Mouse (Mus musculus) intestine, embryonic 16.5 days (tissue): Measurements from ENCODE around the gene Tesk2. TPM values are rescaled to one million over a fixed set of nuclear protein-coding genes. Genes with fewer than 3 reads are reported as not detected.

Experiments
- ATAC-seq: fragments of 200-750 bp; cut with Nextera tagmentation; 2 replicates; pipeline ENCODE4 v1.8.0; 2017; ENCODE audit warnings: moderate TSS enrichment, moderate library complexity
- H3K27ac ChIP-seq: fragments of 300-500 bp; sonication (generic); 2 replicates; pipeline ENCODE4 v1.5.1; 2014; ENCODE audit warnings: mild to moderate bottlenecking, low read length
- H3K27me3 ChIP-seq: fragments of 300-500 bp; sonication (generic); replicated peaks from 2 replicates; pipeline ENCODE4 v1.6.1; 2014; ENCODE audit warnings: low read length, control low read depth, mixed read lengths; ENCODE audit not compliant: control insufficient read depth, insufficient read depth
- H3K36me3 ChIP-seq: fragments of 300-500 bp; sonication (generic); 2 replicates; pipeline ENCODE4 v1.6.1; 2014; ENCODE audit warnings: low read length, control low read depth; ENCODE audit not compliant: control insufficient read depth, insufficient read depth
- H3K4me1 ChIP-seq: fragments of 300-500 bp; sonication (generic); 2 replicates; pipeline ENCODE4 v1.6.1; 2014; ENCODE audit warnings: low read length, control low read depth, mixed read lengths; ENCODE audit not compliant: control insufficient read depth, insufficient read depth
- H3K4me2 ChIP-seq: fragments of 300-500 bp; sonication (generic); 2 replicates; pipeline ENCODE4 v1.6.1; 2014; ENCODE audit warnings: low read depth, low read length, control low read depth
- H3K4me3 ChIP-seq: fragments of 300-500 bp; sonication (generic); 2 replicates; pipeline ENCODE4 v1.5.1; 2014; ENCODE audit warnings: mild to moderate bottlenecking, low read length
- H3K9ac ChIP-seq: fragments of 300-500 bp; sonication (generic); 2 replicates; pipeline ENCODE4 v1.6.1; 2014; ENCODE audit warnings: low read depth, low read length
- H3K9me3 ChIP-seq: fragments of 300-500 bp; sonication (generic); 2 replicates; pipeline ENCODE4 v1.6.1; 2016; ENCODE audit warnings: low read length, control low read depth; ENCODE audit not compliant: control insufficient read depth
- WGBS: fragments of 180-500 bp; shearing (Covaris S2); extraction: QIAGEN DNeasy Blood & Tissue Kit; methylation state at CpG from one replicate; pipeline ENCODE4 v1.1.7; 2014; 5-methylcytosine and 5-hydroxymethylcytosine counted together
- polyA plus RNA-seq: library from polyadenylated mRNA; unstranded; fragments of >200 nt; fragmentation: Nextera tagmentation; extraction: Ambion mirVana; gene quantifications from 2 replicates; pipeline ENCODE4 v1.2.1, GENCODE M21; 2015

The Tesk2 gene
- polyA plus RNA-seq, 1 experiment from 2014 or later: 10.4 TPM

DNA sequence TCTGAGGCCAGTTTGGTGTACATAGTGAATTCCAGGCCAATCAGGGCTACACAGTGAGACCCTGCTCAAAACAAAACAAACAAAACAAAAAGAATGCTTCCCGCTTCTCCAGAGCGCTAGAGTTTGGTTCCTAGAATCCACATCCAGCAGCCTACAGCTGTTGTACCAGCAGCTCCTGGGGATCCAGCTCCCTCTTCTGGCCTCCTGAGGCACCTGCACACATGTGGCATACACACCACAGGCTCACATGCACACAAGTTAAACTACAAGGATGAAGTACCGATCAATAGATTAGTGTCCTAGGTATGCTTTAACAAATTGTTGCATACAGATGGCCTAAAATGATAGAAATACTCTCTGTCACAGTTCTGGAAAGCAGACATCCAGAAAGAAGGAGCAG, 123.6 kb downstream of the Tesk2 start:
- H3K36me3 ChIP-seq: no peaks in the 10 kb centered on the region
- H3K4me2 ChIP-seq: no peak overlapping the region
- H3K27me3 ChIP-seq: no peaks in the 10 kb centered on the region
- 94% methylated on average over 3 of the region's 3 CpGs for WGBS
- ATAC-seq: no peak
- H3K9ac ChIP-seq: no peak overlapping the region
- H3K4me3 ChIP-seq: no peak overlapping the region
- peaks cover 3% of the 10 kb centered on the region; the same call in 1 of the 2 replicates for H3K9me3 ChIP-seq
- no peak overlapping the region for H3K27ac ChIP-seq
- H3K4me1 ChIP-seq: no peaks in the 10 kb centered on the region

DNA sequence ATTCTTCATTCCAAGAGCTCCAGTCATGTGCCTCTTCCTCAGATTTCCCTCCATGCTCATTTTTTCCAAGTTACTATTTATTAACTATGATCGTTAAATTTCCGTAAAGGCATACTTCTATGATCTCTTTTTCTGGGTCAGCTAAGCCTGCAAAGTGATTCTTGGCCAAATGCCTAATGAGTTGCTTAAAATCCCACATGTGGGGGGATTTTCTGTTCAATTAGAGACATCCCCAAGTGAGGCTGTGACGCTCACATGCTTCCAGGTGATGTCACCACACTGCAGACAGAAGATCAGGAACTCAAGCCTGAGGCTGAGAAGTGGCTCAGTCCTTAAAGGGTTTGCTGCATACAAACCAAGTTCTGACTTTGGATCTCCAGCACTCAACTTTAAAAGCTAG, 129.2 kb downstream of the Tesk2 start:
- Histone ChIP-seq H3K36me3 (no peaks in the 10 kb centered on the region), H3K27ac (no peak overlapping the region), H3K9ac (no peak overlapping the region), H3K4me2 (no peak overlapping the region), H3K27me3 (no peaks in the 10 kb centered on the region), H3K4me1 (no peaks in the 10 kb centered on the region), H3K9me3 (no peaks in the 10 kb centered on the region), H3K4me3 (no peak overlapping the region)
- ATAC-seq: no peak
- WGBS: 79% methylated on average over 3 of the region's 3 CpGs

DNA sequence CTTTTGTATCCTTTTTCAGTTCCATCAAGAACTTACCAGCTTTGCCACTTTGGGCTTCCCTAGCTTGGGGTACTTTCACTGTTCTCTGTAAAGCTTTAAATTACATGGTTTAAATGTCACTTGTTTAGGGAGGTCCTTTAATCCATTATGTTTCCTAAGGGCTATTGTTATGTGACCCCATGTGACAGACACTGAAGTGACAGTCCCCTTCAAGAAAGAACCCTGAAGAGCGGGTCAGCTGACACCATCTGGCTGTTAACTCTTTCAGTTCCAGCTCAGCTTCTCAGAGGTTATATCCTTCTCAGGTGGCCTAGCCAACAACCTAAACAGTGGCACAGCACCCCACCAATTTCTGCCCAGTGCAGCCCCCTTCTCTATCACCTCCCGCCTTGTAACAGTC, 133.5 kb downstream of the Tesk2 start:
- 0 out of 2 replicates have a peak, but pooled peaks cover 2% of the 10 kb centered on the region for H3K4me1 ChIP-seq
- no peaks in the 10 kb centered on the region for H3K9me3 ChIP-seq
- H3K4me2 ChIP-seq: no peak overlapping the region
- no peak for ATAC-seq
- H3K27me3 ChIP-seq: no peaks in the 10 kb centered on the region
- 33% methylated on average over 2 of the region's 2 CpGs for WGBS
- no peak overlapping the region for H3K9ac ChIP-seq
- H3K27ac ChIP-seq: no peak overlapping the region
- H3K36me3 ChIP-seq: no peaks in the 10 kb centered on the region
- H3K4me3 ChIP-seq: no peak overlapping the region

Other genes with a start within 250 kb of the Tesk2 start
- 15.6 and 16.5 TPM in 2 replicates for gene Ipp, start 213.4 kb upstream of the Tesk2 start, polyA plus RNA-seq
- 27.4 and 27.5 TPM in 2 replicates for gene Tmem69, start 165.0 kb upstream of the Tesk2 start, polyA plus RNA-seq
- 29.7 and 31.3 TPM in 2 replicates for gene Gpbp1l1, start 163.3 kb upstream of the Tesk2 start, polyA plus RNA-seq
- 6.1 and 6.4 TPM in 2 replicates for gene Ccdc17, start 124.3 kb upstream of the Tesk2 start, polyA plus RNA-seq
- gene Nasp, start 93.0 kb upstream of the Tesk2 start, polyA plus RNA-seq: 74.0 and 89.8 TPM in 2 replicates
- 928 and 934 TPM in 2 replicates for gene Akr1a1, start 69.3 kb upstream of the Tesk2 start, polyA plus RNA-seq
- gene Prdx1, start 35.4 kb upstream of the Tesk2 start, polyA plus RNA-seq: 1,384 and 1,485 TPM in 2 replicates
- gene Mmachc, start 12.5 kb upstream of the Tesk2 start, polyA plus RNA-seq: 20.7 and 22.7 TPM in 2 replicates
- gene Ccdc163, start 12.4 kb upstream of the Tesk2 start, polyA plus RNA-seq: 21.3 and 22.6 TPM in 2 replicates
- 29.7 and 31.0 TPM in 2 replicates for gene Toe1, start 86.7 kb downstream of the Tesk2 start, polyA plus RNA-seq
- 9.1 and 9.5 TPM in 2 replicates for gene Mutyh, start 86.8 kb downstream of the Tesk2 start, polyA plus RNA-seq
- gene Hpdl, start 100.8 kb downstream of the Tesk2 start, polyA plus RNA-seq: 1.5 and 1.9 TPM in 2 replicates
- gene Zswim5, start 156.4 kb downstream of the Tesk2 start, polyA plus RNA-seq: 1.2 and 1.4 TPM in 2 replicates